Mouse (Mus musculus): Measurements from ENCODE around the gene Pax5. TPM values are rescaled to one million over a fixed set of nuclear protein-coding genes. Genes with fewer than 3 reads are reported as not detected.

Gene Pax5
- polyA plus RNA-seq, 1 experiment, result not detected

DNA sequence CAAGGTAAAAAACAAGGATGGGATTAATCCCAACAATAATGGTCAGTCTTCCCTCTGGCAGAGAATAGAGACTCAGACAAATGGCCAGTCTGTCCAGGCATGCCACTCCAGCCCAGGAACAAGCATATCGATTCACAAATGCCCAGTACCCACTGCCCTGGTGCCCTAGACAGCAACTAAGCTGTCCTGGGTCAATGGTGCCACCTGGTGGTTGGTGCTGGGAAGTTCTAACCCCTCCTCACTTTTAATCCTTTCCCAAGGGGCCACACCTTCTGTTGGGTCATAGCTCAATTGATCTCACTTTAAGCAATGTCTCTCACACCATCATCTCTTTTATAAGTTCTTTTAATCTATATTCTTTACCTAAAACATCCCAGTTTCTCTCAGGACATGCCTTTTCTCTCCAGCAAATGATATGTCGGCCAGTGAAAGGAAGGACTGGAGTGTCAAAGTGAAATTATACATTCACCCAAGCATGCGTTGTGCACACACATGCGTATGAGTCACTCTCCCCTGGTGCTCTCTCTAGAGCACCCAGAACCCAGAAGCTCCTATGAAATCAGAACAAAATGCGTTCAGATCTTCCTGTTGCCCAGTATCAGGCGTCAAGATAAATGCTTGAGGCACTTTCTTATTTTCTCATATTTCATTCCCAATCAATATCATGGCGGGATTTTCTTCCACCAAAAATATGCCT lies 40.7 kb downstream of the Pax5 start:
- no peak for TF ChIP-seq FLI1 (IDR thresholded peaks at IDR 0.05; ENCODE audit: low read length)
- TF ChIP-seq GATA1 (IDR thresholded peaks at IDR 0.05; ENCODE audit: borderline replicate concordance, low read length), result no peak
- Histone ChIP-seq H3K4me3 (replicated peaks) (no peak overlapping the region), H3K4me1 (no peaks in the 10 kb centered on the region; the same call in 1 of the 2 replicates), H3K36me3 (replicated peaks; ENCODE audit: low read length) (no peaks in the 10 kb centered on the region), H3K9me3 (peaks cover 13% of the 10 kb centered on the region), H3K27me3 (replicated peaks) (peaks cover 57% of the 10 kb centered on the region)

- Histone ChIP-seq H3K27me3 (replicated peaks) (peaks cover 62% of the 10 kb centered on the region), H3K4me1 (peaks cover 9% of the 10 kb centered on the region), H3K36me3 (replicated peaks; ENCODE audit: low read length) (no peaks in the 10 kb centered on the region)
Observed at GRCm38 (mm10) chr4:44668574-44668973, 41.7 kb downstream of the Pax5 start.

DNA sequence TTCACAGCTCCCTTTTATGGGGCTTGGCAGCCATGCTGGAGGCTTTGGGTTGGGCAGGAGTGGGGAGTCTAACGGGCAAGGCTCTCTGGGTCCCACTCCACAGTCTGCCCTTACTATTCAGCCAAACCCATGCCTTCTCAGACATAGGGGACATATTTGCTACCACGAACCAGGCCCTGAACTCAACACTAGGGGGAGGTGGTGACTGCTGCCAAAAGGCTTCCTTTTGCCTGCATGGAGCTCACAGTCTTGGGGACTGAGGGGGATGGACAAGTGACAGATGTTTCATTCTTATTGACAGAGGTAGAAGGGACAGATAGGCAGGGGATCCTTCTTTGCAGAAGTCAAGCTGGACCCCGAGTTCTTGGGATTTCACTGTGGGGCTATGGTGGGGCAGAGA lies 42.1 kb downstream of the Pax5 start:
- H3K27me3 ChIP-seq (replicated peaks), result peaks cover 63% of the 10 kb centered on the region
- H3K4me3 ChIP-seq (replicated peaks), result no peak overlapping the region
- peaks cover 13% of the 10 kb centered on the region for H3K9me3 ChIP-seq
- no peaks in the 10 kb centered on the region for H3K36me3 ChIP-seq (replicated peaks; ENCODE audit: low read length)
- TF ChIP-seq FLI1 (IDR thresholded peaks at IDR 0.05; ENCODE audit: low read length) (no peak), GATA1 (IDR thresholded peaks at IDR 0.05; ENCODE audit: borderline replicate concordance, low read length) (no peak)
- H3K4me1 ChIP-seq, result peaks cover 9% of the 10 kb centered on the region

More at GRCm38 (mm10) chr4:44668574-44668973, 41.7 kb downstream of the Pax5 start:
- Histone ChIP-seq H3K4me3 (replicated peaks) (no peak overlapping the region), H3K9me3 (peaks cover 13% of the 10 kb centered on the region)
- TF ChIP-seq GATA1 (IDR thresholded peaks at IDR 0.05; ENCODE audit: borderline replicate concordance, low read length), result no peak
- TF ChIP-seq FLI1 (IDR thresholded peaks at IDR 0.05; ENCODE audit: low read length), result no peak

- Histone ChIP-seq H3K9me3 (peaks cover 13% of the 10 kb centered on the region), H3K36me3 (replicated peaks; ENCODE audit: low read length) (no peaks in the 10 kb centered on the region), H3K4me1 (peaks cover 9% of the 10 kb centered on the region), H3K27me3 (replicated peaks) (peaks cover 66% of the 10 kb centered on the region), H3K4me3 (replicated peaks) (no peak overlapping the region)
- TF ChIP-seq FLI1 (IDR thresholded peaks at IDR 0.05; ENCODE audit: low read length), result no peak
- no peak for TF ChIP-seq GATA1 (IDR thresholded peaks at IDR 0.05; ENCODE audit: borderline replicate concordance, low read length)
Observed at GRCm38 (mm10) chr4:44667369-44667768, 42.9 kb downstream of the Pax5 start.

GRCm38 (mm10) chr4:44664767-44665056 lies 45.6 kb downstream of the Pax5 start:
- Histone ChIP-seq H3K4me1 (peaks cover 9% of the 10 kb centered on the region), H3K27me3 (replicated peaks) (peaks cover 75% of the 10 kb centered on the region), H3K4me3 (replicated peaks) (no peak overlapping the region), H3K36me3 (replicated peaks; ENCODE audit: low read length) (no peaks in the 10 kb centered on the region), H3K9me3 (peaks cover 13% of the 10 kb centered on the region)
- TF ChIP-seq GATA1 (IDR thresholded peaks at IDR 0.05; ENCODE audit: borderline replicate concordance, low read length) (no peak), FLI1 (IDR thresholded peaks at IDR 0.05; ENCODE audit: low read length) (no peak)

- peaks cover 9% of the 10 kb centered on the region for H3K4me1 ChIP-seq
- no peaks in the 10 kb centered on the region for H3K36me3 ChIP-seq (replicated peaks; ENCODE audit: low read length)
- TF ChIP-seq GATA1 (IDR thresholded peaks at IDR 0.05; ENCODE audit: borderline replicate concordance, low read length) (no peak), FLI1 (IDR thresholded peaks at IDR 0.05; ENCODE audit: low read length) (no peak)
- peaks cover 9% of the 10 kb centered on the region; the same call in 1 of the 2 replicates for H3K9me3 ChIP-seq
- H3K4me3 ChIP-seq (replicated peaks), result peak overlapping the region; percentile 59
- peaks cover 78% of the 10 kb centered on the region for H3K27me3 ChIP-seq (replicated peaks)
Observed at GRCm38 (mm10) chr4:44664004-44664766, 46.1 kb downstream of the Pax5 start.

- Histone ChIP-seq H3K4me3 (replicated peaks) (no peak overlapping the region), H3K27me3 (replicated peaks) (peaks cover 78% of the 10 kb centered on the region), H3K4me1 (peaks cover 9% of the 10 kb centered on the region), H3K9me3 (0 out of 2 replicates have a peak, but pooled peaks cover 5% of the 10 kb centered on the region), H3K36me3 (replicated peaks; ENCODE audit: low read length) (no peaks in the 10 kb centered on the region)
- TF ChIP-seq GATA1 (IDR thresholded peaks at IDR 0.05; ENCODE audit: borderline replicate concordance, low read length) (no peak), FLI1 (IDR thresholded peaks at IDR 0.05; ENCODE audit: low read length) (no peak)
Observed at GRCm38 (mm10) chr4:44663489-44663888, 46.8 kb downstream of the Pax5 start.

DNA sequence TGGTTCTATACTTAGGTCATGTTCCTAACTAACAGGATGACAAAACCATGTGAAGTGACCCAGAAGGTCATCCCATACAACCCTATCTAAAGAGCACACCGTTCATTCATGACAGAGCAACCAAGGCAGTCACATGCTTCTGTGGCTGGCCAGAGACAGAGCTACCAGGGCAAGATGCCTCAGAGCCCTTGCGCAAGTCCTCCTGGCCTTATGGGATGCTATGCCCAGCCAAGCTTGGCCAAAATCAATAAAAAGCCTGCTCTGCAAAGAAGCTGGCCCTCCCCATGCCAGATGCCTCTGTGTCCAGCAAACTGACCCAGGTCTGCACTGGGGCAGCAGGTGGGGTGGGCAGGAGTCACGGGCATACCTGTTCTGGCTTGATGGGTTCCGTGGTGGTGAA lies 65.1 kb downstream of the Pax5 start:
- Histone ChIP-seq H3K9me3 (no peaks in the 10 kb centered on the region), H3K4me1 (no peaks in the 10 kb centered on the region), H3K36me3 (replicated peaks; ENCODE audit: low read length) (no peaks in the 10 kb centered on the region), H3K4me3 (replicated peaks) (no peak overlapping the region), H3K27me3 (replicated peaks) (peaks cover 9% of the 10 kb centered on the region)
- TF ChIP-seq GATA1 (IDR thresholded peaks at IDR 0.05; ENCODE audit: borderline replicate concordance, low read length) (no peak), FLI1 (IDR thresholded peaks at IDR 0.05; ENCODE audit: low read length) (no peak)

DNA sequence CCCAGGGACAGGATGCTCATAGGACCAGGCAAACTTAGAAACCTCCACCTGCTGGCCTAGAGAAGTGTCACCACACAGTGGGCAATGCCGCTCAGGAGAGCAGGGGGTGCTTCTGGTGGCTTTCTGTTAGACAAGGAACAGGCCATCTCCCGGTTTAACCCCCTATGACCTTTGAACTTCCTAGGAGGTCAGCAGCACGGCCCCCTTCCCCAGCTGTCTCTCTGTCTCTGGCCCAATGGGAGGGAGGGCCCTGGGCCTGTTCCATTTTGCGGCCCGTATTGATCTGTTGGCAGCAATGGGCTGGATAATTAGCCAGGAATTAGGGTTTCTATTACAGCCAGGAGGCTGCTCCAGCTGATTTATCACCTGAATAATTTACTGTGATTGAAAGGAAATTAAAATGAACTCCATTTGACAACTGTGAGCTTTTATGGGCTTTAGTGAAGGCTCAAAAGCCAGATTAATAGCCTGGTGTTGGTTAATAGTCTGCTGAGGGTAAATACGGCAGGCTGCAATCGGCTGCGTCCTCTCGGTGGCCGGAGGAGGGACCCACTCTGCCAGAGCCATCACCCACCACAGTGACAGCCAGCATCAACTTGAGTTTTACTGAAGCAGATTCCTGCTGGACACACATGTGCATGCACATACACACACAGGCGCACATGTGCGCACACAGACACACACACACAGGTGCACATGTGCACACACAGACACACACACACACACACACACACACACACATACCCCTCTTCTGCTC lies 68.3 kb downstream of the Pax5 start:
- H3K27me3 ChIP-seq (replicated peaks), result peaks cover 6% of the 10 kb centered on the region
- no peaks in the 10 kb centered on the region for H3K36me3 ChIP-seq (replicated peaks; ENCODE audit: low read length)
- TF ChIP-seq FLI1 (IDR thresholded peaks at IDR 0.05; ENCODE audit: low read length) (no peak), GATA1 (IDR thresholded peaks at IDR 0.05; ENCODE audit: borderline replicate concordance, low read length) (no peak)

More for the DNA sequence above, 68.3 kb downstream of the Pax5 start:
- H3K4me3 ChIP-seq (replicated peaks), result no peak overlapping the region
- no peaks in the 10 kb centered on the region for H3K4me1 ChIP-seq
- H3K9me3 ChIP-seq, result peaks cover 4% of the 10 kb centered on the region; the same call in 1 of the 2 replicates

All from megakaryocyte, embryonic 14.5 days (primary cell).